Mouse (Mus musculus): ENCODE data around the gene D930020B18Rik. TPM values are rescaled to one million over a fixed set of nuclear protein-coding genes. Genes with fewer than 3 reads are reported as not detected.

D930020B18Rik gene
- total RNA-seq, 2 experiments from 2014 or later: 0.30 to 0.39 TPM

DNA sequence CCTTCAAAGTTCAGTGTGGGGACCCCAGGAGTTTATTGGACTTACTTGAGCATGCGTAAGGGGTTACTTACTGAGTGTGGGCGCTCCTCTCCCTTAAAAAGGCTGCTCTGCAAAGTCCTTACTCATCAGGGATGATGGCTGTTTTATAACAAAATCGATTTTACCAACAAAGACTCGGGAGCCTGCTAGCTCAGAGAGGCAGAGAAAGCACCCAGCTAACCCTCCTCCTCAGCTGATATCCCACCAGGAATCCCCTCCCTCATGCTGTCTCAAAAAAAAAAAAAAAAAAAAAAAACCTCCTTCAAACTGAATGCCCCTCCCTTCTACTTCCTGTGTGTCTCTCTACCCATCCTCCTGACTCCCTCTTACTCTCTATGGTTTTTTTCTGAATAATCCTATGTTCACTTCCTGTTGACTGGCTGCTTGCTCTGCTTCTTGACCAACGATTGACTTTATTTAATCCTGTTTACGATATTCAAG is 12.8 kb upstream of the D930020B18Rik start:
- no peak for DNase-seq (ENCODE audit: extremely low spot score in 1 of 2, low spot score in 2 of 2)
- intact Hi-C loops (cut with DNase I): no loop called here

DNA sequence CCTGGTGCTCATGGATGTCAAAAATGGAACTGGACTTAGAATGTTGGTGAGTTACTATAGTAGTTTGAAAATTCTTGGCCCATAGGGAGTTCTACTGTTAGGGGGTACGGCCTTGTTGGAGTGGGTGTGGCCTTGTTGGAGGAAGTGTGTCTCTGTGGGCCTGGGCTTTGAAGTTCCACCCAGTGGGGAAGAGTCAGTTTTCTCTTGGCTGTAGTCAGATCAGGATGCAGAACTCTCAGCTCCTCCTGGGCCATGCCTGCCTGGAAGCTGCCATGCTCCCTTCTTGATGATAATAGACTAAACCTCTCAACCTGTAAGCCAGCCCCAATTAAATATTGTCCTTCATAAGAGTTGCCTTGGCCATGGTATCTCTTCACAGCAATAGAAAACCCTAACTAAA is 7.2 kb upstream of the D930020B18Rik start:
- DNase-seq (ENCODE audit: extremely low spot score in 1 of 2, low spot score in 2 of 2): no peak
- intact Hi-C loops (cut with DNase I): no loop called here

DNA sequence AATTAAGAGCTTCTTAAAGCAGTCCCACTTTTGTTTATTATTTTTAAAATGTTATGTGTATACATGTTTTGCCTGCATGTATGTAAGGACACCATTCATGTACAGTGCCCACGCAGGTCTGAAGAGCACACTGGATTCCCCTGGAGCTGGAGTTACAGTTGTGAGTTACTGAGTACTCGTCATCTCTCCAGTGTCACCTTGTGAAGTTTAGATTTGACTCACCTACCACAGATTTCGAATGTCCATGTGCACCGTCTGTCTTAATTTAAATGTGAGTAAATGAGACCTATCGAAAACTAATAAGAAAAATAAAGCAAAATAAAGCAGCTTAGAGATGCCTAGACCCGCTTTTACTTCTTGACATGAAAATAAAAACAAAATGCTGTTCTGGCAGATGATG is 5.1 kb upstream of the D930020B18Rik start:
- intact Hi-C loops (cut with DNase I): no loop called here
- DNase-seq (ENCODE audit: extremely low spot score in 1 of 2, low spot score in 2 of 2): no peak

DNA sequence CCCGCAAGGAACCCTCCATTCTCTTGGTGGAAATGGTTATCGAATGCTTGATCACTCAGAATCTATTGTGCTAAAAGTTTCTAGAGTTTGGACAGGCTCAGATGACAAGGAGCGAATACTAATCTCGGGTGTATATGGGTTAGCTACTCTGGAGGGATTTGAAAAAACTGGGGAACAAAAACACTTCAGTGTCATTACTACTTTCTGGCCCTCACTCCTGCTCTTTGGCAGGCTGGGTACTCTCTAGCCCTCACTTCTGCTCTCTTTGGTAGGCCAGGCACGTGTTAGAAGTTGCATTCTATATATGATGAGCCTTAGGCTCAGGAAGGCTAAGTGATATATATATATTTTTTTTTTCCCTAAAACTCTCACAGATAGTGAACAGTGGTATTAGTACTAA is 1.8 kb upstream of the D930020B18Rik start:
- DNase-seq (ENCODE audit: extremely low spot score in 1 of 2, low spot score in 2 of 2): no peak
- intact Hi-C loops (cut with DNase I): no loop called here

DNA sequence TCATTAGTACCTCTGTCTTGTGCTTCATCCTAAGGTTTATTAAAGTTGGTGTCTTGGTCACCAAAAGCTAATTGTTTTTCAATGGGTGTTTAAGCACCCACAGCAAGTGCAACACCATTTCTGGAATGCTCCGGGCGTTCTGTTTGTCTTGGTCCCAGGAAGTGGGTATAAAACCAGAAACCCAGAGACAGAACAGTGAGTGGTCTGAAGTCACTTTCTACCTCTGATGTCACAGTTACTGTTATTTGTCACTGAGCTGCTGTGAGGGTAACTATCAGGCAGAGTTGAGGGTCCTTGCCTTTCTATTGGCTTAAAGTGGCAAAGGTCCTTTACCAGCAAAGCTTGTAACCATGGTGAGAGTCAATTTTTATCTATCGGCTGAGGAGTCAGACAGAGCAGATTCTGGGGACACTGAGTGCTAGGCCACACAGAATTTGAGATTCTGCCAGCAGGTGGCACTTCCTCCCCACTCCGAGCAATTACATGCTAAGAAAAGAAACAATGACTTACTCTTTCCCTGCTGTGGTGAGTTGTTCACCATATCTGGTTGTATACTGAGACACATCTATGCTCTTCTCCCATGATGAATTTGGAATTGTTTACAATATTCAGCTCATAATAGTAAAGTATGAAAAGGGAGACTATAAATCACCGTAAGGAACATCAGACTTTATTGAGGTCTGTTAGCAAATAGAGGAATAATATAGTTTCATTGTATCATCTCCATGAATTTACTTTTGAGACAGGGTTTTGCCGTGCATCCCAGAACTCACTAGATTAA is 1.0 kb upstream of the D930020B18Rik start:
- peak in 1 of 2 experiments; percentile 28 for DNase-seq (ENCODE audit: extremely low spot score in 1 of 2, low spot score in 2 of 2)
- intact Hi-C loops (cut with DNase I): loop anchor here (5.0 kb wide), 1 partner anchor 412 kb away; no protein-coding TSS in a partner anchor

DNA sequence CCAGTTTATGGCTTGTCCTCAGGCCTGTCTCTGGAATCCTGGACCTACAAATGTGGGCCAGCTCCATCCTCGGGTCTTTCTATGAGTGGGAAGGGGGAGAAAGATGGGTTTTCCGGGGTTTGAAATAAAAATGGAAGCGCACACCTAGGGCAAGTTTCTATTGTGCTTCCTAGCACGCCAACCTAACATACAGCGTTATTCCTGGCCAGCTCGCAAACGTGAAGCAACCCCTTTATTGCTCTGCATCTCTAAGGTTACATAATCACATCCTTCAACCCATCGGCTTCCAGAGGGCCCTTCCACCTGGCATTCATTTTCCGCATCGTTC is 480 bp upstream of the D930020B18Rik start:
- DNase-seq (ENCODE audit: extremely low spot score in 1 of 2, low spot score in 2 of 2): no peak
- intact Hi-C loops (cut with DNase I): loop anchor here (5.0 kb wide), 1 partner anchor 411 kb away; no protein-coding TSS in a partner anchor

DNA sequence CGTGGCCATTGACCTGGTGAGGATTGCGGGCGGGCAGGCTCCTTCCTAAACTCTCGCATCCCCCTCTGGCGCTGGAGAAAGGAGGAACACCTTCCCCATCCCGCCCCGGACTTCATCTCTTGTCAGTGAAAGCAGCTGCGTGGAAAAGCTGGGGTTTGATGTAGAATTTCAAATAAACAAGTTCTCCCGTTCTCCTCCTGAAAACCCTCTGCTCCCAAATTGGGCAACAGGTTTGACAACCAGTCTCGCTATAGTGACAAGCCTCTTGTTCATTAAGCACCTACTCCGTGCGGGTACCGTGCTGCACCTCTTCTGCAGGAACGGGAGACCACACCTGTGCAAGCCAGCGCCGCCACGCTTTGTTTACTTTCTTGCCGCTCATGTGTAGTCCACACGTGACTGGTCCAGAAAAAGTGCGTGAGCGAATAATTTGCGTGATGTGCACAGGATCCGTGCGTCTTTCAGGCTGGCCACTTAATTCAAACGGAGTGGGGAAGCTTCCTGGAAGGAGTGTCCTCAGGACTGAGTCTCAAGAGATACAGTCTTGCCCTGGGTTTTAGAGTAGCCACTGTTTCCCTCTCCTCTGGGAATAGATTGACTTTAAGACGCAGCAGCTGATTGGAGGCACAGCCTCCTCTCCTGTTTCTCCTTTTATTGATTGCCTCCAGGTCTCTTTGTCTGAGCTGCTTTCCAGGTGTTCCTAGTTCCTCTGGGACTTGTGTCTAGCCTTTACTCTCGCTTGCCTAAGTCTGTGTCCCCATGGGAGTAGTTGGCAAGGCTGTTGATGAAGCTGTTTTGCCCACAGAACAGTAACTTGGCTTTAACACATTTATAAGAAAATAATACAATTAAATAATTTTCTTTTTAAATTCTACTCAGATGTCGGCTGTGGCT is 913 bp downstream of the D930020B18Rik start:
- intact Hi-C loops (cut with DNase I): loop anchor here (5.0 kb wide), 1 partner anchor 410 kb away; no protein-coding TSS in a partner anchor
- DNase-seq (ENCODE audit: extremely low spot score in 1 of 2, low spot score in 2 of 2): no peak

DNA sequence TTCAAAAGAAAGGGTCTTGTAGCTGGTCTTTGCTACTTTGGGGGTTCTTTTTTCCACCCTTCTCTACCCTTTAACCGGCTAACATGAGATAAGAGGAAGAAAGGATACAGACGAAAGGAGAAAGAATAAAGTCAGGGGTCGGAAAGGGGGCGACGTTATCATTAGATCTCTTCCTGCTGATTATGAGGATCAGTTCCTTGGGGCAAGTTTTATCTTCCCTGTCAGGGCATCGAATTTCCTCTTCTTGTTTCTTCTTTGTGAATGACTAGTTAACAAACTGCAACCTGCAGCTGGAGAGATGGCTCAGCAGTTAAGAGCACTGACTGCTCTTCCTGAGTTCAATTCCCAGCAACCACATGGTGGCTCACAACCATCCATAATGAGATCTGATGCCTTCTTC is 4.9 kb downstream of the D930020B18Rik start:
- DNase-seq (ENCODE audit: extremely low spot score in 1 of 2, low spot score in 2 of 2): no peak
- intact Hi-C loops (cut with DNase I): no loop called here

DNA sequence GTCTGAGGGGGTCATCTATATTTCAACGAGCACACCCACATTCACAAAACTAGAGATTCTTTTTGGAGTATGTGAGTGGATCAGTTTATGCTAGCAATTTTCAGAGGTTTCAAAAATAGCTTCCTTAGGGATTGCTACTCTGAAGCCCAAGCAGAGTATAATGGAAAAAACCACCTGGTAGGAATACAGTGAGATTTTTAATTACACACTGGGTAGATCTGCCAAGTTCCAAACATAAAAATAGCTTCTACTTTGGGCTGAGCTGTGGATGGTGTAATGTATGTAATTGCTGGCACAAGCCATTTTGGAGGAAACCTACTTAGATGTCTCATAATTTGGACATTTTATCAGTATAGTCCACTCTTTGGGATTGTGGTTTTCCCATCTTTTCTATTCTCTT is 11.7 kb downstream of the D930020B18Rik start:
- peak in 1 of 2 experiments; percentile 44 for DNase-seq (ENCODE audit: extremely low spot score in 1 of 2, low spot score in 2 of 2)
- intact Hi-C loops (cut with DNase I): no loop called here

DNA sequence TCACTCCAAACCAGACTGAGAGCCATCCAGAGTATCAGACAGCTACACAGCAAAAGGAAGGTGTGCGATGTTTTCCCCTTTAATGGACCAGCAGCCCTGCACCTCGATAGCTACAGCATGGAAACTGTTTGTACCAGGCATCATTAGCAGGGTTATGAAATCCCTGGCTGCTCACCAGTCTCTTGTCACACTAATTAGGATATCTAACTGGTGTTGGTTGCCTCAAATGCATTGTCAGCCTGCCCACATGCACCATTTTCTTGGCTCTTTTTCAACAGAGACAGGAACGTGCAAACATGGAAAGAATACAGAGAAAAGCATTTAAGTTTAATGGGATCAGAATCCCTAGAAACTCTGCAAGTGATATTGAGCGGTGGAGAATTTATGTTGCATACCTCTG is 14.5 kb downstream of the D930020B18Rik start:
- DNase-seq (ENCODE audit: extremely low spot score in 1 of 2, low spot score in 2 of 2): no peak
- intact Hi-C loops (cut with DNase I): no loop called here

DNA sequence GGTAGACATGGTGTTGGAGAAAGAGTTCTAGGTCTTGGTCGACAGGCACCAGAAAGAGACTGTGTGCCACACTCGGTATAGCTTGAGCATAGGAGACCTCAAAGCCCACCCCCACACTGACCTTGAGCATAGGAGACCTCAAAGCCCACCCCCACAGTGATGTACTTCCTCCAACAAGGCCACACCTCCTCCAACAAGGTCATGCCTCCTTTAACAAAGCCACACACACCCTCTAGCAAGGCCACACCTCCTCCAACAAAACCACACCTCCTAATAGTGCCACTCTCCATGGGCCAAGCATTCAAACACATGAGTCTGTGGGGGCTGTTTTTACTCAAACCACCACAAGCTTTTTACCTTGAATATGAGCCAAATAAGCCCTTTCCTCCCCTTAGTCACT is 21.3 kb downstream of the D930020B18Rik start:
- intact Hi-C loops (cut with DNase I): no loop called here
- DNase-seq (ENCODE audit: extremely low spot score in 1 of 2, low spot score in 2 of 2): no peak

DNA sequence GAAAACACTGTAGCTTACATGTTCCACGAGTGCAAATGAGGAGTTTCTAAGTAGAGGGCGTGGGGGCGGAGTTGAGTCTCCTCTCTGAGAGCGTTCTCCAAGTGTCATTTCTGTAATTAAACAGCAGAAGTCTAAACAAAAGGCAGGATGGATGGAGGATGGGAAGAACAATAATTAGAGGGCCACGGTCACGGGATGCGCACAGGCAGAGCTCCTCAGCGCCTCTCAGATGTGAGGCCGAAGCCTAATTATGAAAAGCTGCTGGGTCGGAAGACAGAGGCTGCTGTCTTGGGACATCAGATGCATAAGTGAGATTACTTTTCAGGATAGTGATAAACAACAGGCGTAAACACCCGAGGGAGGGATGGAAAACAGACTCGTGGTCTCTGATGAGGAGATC is 22.2 kb downstream of the D930020B18Rik start:
- intact Hi-C loops (cut with DNase I): no loop called here
- peak in 1 of 2 experiments; percentile 30 for DNase-seq (ENCODE audit: extremely low spot score in 1 of 2, low spot score in 2 of 2)

DNA sequence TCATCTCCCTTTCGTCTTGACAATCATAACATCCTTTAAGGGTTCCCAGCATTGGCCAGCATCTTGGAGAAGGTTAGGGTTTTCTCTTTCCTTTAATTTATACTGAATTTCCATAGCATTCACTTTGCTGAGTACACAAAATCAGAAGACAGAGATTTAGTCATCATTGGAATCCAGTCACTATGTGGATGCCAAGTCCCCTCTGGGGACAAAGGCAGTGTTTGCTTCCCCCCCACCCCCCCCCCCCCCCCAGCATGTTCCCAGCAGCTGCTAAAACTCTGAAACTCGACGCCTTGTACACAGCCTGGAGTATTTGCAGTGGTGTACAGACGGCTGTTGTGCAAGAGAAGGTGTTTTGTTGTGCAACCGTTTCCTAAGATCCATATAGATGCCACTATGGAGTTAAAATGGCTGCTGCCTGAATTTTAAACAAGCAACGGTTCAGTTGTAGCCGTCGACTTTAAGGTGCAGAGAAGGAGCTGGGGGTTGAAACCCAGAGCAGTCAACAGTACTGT is 24.3 kb downstream of the D930020B18Rik start:
- intact Hi-C loops (cut with DNase I): no loop called here
- DNase-seq (ENCODE audit: extremely low spot score in 1 of 2, low spot score in 2 of 2): no peak

DNA sequence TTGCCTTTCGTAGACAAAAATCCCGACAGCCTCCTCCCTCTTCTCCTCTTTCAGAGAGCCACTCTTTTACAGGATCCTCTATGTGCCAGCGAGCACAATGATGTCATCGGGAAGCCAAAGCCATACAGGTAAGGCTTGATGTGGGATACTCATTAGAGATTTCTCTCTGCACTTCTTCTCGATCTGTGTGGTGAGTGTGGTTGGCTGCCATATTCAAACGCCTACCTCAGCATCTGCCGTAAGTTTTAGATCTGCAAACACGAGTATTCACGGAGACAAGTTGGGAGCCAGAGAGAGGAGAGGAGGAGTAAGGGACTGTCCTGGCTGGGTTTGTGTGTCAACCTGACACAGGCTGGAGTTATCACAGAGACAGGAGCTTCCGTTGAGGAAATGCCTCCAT is 27.7 kb downstream of the D930020B18Rik start:
- no peak for DNase-seq (ENCODE audit: extremely low spot score in 1 of 2, low spot score in 2 of 2)
- intact Hi-C loops (cut with DNase I): no loop called here

DNA sequence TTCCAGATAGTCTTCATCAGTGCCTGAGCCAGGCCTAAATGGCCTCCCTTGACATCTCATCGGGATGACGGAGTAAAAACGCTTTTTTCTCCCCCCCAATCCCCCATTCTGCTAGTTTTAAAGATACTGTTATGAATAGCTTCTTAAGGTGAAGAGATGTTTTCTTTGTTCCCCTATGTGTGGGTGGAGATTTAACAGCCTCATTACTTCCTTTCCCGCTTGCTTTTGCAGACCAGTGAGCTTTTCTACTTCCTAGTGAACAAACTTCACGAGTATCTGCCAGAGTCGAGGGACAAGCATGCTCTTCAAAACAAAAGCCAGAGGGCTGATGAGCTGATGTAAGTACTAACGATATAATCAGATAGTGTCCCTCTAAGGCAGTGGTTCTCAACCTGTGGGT is 35.6 kb downstream of the D930020B18Rik start:
- intact Hi-C loops (cut with DNase I): no loop called here

DNA sequence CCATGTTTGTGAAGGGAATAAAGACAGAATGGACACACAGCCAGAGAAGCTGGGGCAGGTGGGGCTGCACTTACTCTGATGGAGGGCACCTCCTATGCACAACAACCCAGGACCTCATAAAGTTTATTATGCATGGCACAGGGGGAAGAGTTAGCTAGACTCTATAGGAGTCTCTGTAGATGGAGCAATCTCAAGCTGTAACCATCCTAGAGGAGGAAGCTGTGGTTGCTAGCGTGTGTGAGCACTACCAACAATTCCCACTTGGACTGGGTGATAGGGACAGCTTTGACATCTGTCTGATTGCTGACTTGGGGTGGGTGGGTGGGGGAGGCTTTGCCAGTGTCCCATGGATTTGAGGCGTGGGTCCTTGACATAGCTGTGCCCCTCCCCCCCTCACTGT is 39.5 kb downstream of the D930020B18Rik start:
- intact Hi-C loops (cut with DNase I): no loop called here
- DNase-seq (ENCODE audit: extremely low spot score in 1 of 2, low spot score in 2 of 2): no peak

More for the DNA sequence above, 35.6 kb downstream of the D930020B18Rik start:
- DNase-seq (ENCODE audit: extremely low spot score in 1 of 2, low spot score in 2 of 2): no peak

DNA sequence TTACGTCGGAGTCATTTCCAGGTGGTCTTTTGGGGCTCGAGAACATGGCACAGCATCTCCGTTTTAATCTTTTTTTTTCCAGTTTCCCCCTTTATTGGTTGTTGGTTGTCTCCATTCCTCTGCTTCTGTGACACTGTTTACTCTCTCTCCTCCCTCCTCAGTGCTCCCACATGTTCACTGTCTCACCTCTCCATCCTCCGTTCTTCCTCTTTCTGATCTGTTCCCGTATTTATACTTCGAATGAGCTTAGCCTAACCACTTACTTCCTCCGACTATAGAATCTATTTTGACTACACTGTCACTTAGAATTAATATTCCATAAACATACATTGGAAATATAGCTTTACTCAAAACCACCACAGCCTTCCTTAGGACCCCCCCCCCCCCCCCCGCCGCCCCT is 41.2 kb downstream of the D930020B18Rik start:
- DNase-seq (ENCODE audit: extremely low spot score in 1 of 2, low spot score in 2 of 2): no peak
- intact Hi-C loops (cut with DNase I): no loop called here

DNA sequence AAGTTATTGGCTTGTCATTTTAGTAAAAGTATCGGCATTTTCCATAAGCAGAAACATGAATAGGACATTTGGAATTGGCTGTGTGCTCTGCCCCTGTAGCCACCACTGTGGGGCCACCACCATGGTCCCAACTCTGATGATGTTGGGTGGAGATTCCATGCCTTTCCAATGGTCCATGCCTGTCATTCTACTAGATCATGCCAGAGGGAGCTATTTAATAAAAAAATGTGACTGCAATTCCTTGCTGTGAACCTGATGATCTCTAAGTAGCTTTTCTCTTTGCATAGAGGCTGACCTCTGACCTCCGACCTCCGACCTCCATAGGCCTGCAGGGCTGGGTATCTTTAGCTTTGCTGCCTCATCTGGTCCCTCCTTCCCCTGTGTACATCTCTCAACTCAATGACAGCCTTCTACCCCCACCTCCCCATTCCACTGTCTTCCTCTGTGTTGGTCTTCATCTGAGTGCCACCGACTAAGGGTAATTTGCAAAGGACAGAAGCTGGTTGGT is 44.8 kb downstream of the D930020B18Rik start:
- peak; percentile 19 to 54 for DNase-seq (ENCODE audit: extremely low spot score in 1 of 2, low spot score in 2 of 2)
- intact Hi-C loops (cut with DNase I): no loop called here

DNA sequence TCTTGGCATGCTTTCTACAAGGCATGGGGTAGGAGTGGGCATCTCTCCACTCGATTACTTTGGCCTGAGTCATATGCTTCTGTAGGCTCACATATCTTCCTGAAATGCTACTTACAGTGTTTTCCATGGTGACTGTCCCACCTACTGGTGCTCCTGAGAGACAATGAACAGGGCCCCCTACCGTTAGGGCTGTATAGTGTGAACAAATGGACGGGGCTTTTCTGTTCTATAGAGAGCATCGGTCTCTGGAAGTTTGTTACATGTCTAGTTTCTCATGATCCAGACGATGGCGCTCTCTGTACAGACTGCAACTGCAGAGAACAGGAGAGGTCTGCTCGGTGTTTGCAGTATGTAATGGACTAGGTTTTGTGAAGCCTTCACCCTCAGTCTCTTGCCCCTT is 46.1 kb downstream of the D930020B18Rik start:
- no peak for DNase-seq (ENCODE audit: extremely low spot score in 1 of 2, low spot score in 2 of 2)
- intact Hi-C loops (cut with DNase I): no loop called here

Measured in left cerebral cortex, postnatal 10 days (tissue).